Mouse (Mus musculus) neural tube, embryonic 11.5 days (tissue): ENCODE measurements at regions not wholly inside any gene's neighbourhood (a gene's known extent, or its start where the extent isn't known, plus 50 kb on each side); places are given as distances from the start of the nearest gene placed in this dataset.

Experiments
- ATAC-seq: fragments of 200-750 bp; cut with Nextera tagmentation; 2 replicates; pipeline ENCODE4 v1.8.0; 2017; ENCODE audit warnings: moderate number of reproducible peaks, mild to moderate bottlenecking, moderate TSS enrichment, moderate library complexity; ENCODE audit not compliant: insufficient read depth, low FRiP score, low TSS enrichment
- DNase-seq: peaks from one replicate; pipeline ENCODE4 v3.0.0-alpha.2; 2015; ENCODE audit warnings: low spot score
- H3K27ac ChIP-seq: fragments of 300-500 bp; sonication (generic); 2 replicates; pipeline ENCODE4 v1.5.1; 2014; ENCODE audit warnings: low read depth, mild to moderate bottlenecking, low read length
- H3K27me3 ChIP-seq: fragments of 300-500 bp; sonication (generic); 2 replicates; pipeline ENCODE4 v1.6.1; 2014; ENCODE audit warnings: mild to moderate bottlenecking, low read length, mixed read lengths; ENCODE audit not compliant: control insufficient read depth, insufficient read depth
- H3K36me3 ChIP-seq: fragments of 300-500 bp; sonication (generic); 2 replicates; pipeline ENCODE4 v1.6.1; 2014; ENCODE audit warnings: mild to moderate bottlenecking, low read length, moderate library complexity, mixed read lengths; ENCODE audit not compliant: control insufficient read depth, insufficient read depth
- H3K4me1 ChIP-seq: fragments of 300-500 bp; sonication (generic); 2 replicates; pipeline ENCODE4 v1.6.1; 2014; ENCODE audit warnings: low read length, mixed read lengths; ENCODE audit not compliant: control insufficient read depth, insufficient read depth
- H3K4me2 ChIP-seq: fragments of 300-500 bp; sonication (generic); 2 replicates; pipeline ENCODE4 v1.6.1; 2014; ENCODE audit warnings: low read depth, mild to moderate bottlenecking, moderate library complexity
- H3K4me3 ChIP-seq: fragments of 300-500 bp; sonication (generic); 2 replicates; pipeline ENCODE4 v1.5.1; 2014; ENCODE audit warnings: low read depth, low read length
- H3K9ac ChIP-seq: fragments of 300-500 bp; sonication (generic); 2 replicates; pipeline ENCODE4 v1.6.1; 2014; ENCODE audit warnings: mild to moderate bottlenecking, low read length
- H3K9me3 ChIP-seq: fragments of 300-500 bp; sonication (generic); 2 replicates; pipeline ENCODE4 v1.6.1; 2016; ENCODE audit warnings: low read length; ENCODE audit not compliant: control insufficient read depth
- WGBS: fragments of 180-500 bp; shearing (Covaris S2); extraction: QIAGEN DNeasy Blood & Tissue Kit; methylation state at CpG from one replicate; pipeline ENCODE4 v1.1.7; 2014; 5-methylcytosine and 5-hydroxymethylcytosine counted together

- Histone ChIP-seq H3K27me3 (no peaks in the 10 kb centered on the region), H3K4me2 (no peak overlapping the region), H3K9ac (no peak overlapping the region), H3K9me3 (no peaks in the 10 kb centered on the region), H3K27ac (no peak overlapping the region), H3K36me3 (no peaks in the 10 kb centered on the region), H3K4me3 (no peak overlapping the region), H3K4me1 (no peaks in the 10 kb centered on the region)
- ATAC-seq = no peak
- 82% methylated on average over 6 of the region's 6 CpGs for WGBS
- DNase-seq = no peak
Measured at GRCm38 (mm10) chr10:21456991-21457390, 79.9 kb downstream of the Aldh8a1 start.

GRCm38 (mm10) chr10:21458608-21459007, 81.5 kb downstream of the Aldh8a1 start:
- Histone ChIP-seq H3K36me3 (no peaks in the 10 kb centered on the region), H3K9me3 (no peaks in the 10 kb centered on the region), H3K9ac (no peak overlapping the region), H3K4me2 (no peak overlapping the region), H3K4me3 (no peak overlapping the region), H3K4me1 (no peaks in the 10 kb centered on the region), H3K27me3 (no peaks in the 10 kb centered on the region), H3K27ac (no peak overlapping the region)
- ATAC-seq (no peak), DNase-seq (no peak)

GRCm38 (mm10) chr10:21460062-21460461, 83.0 kb downstream of the Aldh8a1 start:
- no peak overlapping the region for H3K27ac ChIP-seq
- ATAC-seq = no peak
- H3K9ac ChIP-seq = no peak overlapping the region
- H3K9me3 ChIP-seq = no peaks in the 10 kb centered on the region
- 72% methylated on average over 2 of the region's 2 CpGs for WGBS
- no peaks in the 10 kb centered on the region for H3K4me1 ChIP-seq
- DNase-seq = no peak
- no peaks in the 10 kb centered on the region for H3K36me3 ChIP-seq
- no peaks in the 10 kb centered on the region for H3K27me3 ChIP-seq
- no peak overlapping the region for H3K4me3 ChIP-seq
- H3K4me2 ChIP-seq = no peak overlapping the region

- Histone ChIP-seq H3K9ac (no peak overlapping the region), H3K36me3 (no peaks in the 10 kb centered on the region), H3K27ac (no peak overlapping the region), H3K9me3 (no peaks in the 10 kb centered on the region), H3K4me1 (no peaks in the 10 kb centered on the region), H3K27me3 (no peaks in the 10 kb centered on the region), H3K4me3 (no peak overlapping the region), H3K4me2 (no peak overlapping the region)
- 65% methylated on average over 3 of the region's 3 CpGs for WGBS
- ATAC-seq = no peak
- DNase-seq = no peak
Measured at GRCm38 (mm10) chr10:21462915-21463314, 85.8 kb downstream of the Aldh8a1 start.

GRCm38 (mm10) chr10:21465362-21465761, 88.3 kb downstream of the Aldh8a1 start:
- no peak overlapping the region for H3K4me2 ChIP-seq
- H3K4me1 ChIP-seq = no peaks in the 10 kb centered on the region
- H3K9ac ChIP-seq = no peak overlapping the region
- H3K9me3 ChIP-seq = no peaks in the 10 kb centered on the region
- no peak overlapping the region for H3K4me3 ChIP-seq
- no peaks in the 10 kb centered on the region for H3K27me3 ChIP-seq
- ATAC-seq (peak; percentile 79; the same call in 1 of the 2 replicates), DNase-seq (peak; percentile 85)
- WGBS = 3% methylated on average over 15 of the region's 15 CpGs
- no peak overlapping the region for H3K27ac ChIP-seq
- no peaks in the 10 kb centered on the region for H3K36me3 ChIP-seq

- no peak overlapping the region for H3K9ac ChIP-seq
- ATAC-seq (no peak), DNase-seq (no peak)
- H3K36me3 ChIP-seq = no peaks in the 10 kb centered on the region
- H3K27me3 ChIP-seq = no peaks in the 10 kb centered on the region
- H3K4me3 ChIP-seq = no peak overlapping the region
- no peak overlapping the region for H3K4me2 ChIP-seq
- H3K27ac ChIP-seq = no peak overlapping the region
- H3K4me1 ChIP-seq = no peaks in the 10 kb centered on the region
- H3K9me3 ChIP-seq = no peaks in the 10 kb centered on the region
- WGBS = 75% methylated on average over 7 of the region's 7 CpGs
Measured at GRCm38 (mm10) chr10:21465806-21466377, 88.8 kb downstream of the Aldh8a1 start.

GRCm38 (mm10) chr10:21467425-21468085, 90.5 kb downstream of the Aldh8a1 start:
- Histone ChIP-seq H3K27me3 (no peaks in the 10 kb centered on the region), H3K27ac (no peak overlapping the region), H3K9me3 (no peaks in the 10 kb centered on the region), H3K36me3 (no peaks in the 10 kb centered on the region), H3K4me2 (no peak overlapping the region), H3K4me1 (no peaks in the 10 kb centered on the region), H3K9ac (no peak overlapping the region), H3K4me3 (no peak overlapping the region)
- DNase-seq = no peak
- WGBS = 17% methylated on average over 4 of the region's 4 CpGs
- ATAC-seq = no peak

- no peak overlapping the region for H3K4me2 ChIP-seq
Measured at GRCm38 (mm10) chr10:21468421-21468820, 91.3 kb downstream of the Aldh8a1 start.

GRCm38 (mm10) chr10:21469961-21470360, 92.9 kb downstream of the Aldh8a1 start:
- Histone ChIP-seq H3K4me1 (no peaks in the 10 kb centered on the region), H3K27ac (no peak overlapping the region), H3K9me3 (no peaks in the 10 kb centered on the region), H3K9ac (no peak overlapping the region), H3K27me3 (no peaks in the 10 kb centered on the region), H3K4me2 (no peak overlapping the region), H3K36me3 (no peaks in the 10 kb centered on the region), H3K4me3 (no peak overlapping the region)
- ATAC-seq = no peak
- 69% methylated on average over 1 of the region's 1 CpGs for WGBS
- no peak for DNase-seq

More at GRCm38 (mm10) chr10:21468421-21468820, 91.3 kb downstream of the Aldh8a1 start:
- Histone ChIP-seq H3K27me3 (no peaks in the 10 kb centered on the region), H3K4me3 (no peak overlapping the region), H3K4me1 (no peaks in the 10 kb centered on the region), H3K27ac (no peak overlapping the region), H3K9ac (no peak overlapping the region), H3K36me3 (no peaks in the 10 kb centered on the region), H3K9me3 (no peaks in the 10 kb centered on the region)
- no peak for ATAC-seq
- no peak for DNase-seq
- 75% methylated on average over 10 of the region's 10 CpGs for WGBS
